Mouse (Mus musculus) C2C12 (cell line): ENCODE data around the gene 4930539E08Rik.

Experiments used
- CEBPB ChIP-seq: IDR thresholded peaks from one replicate; pipeline ENCODE4 v1.6.1; 2011; ENCODE audit warnings: low read depth, mild to moderate bottlenecking, control low read depth, moderate library complexity
- CTCF ChIP-seq: IDR thresholded peaks from one replicate; pipeline ENCODE4 v1.5.1; 2011; ENCODE audit not compliant: control insufficient read depth, insufficient read depth, insufficient read length
- MYOD1 ChIP-seq: IDR thresholded peaks from one replicate; pipeline ENCODE4 v1.6.1; 2011; ENCODE audit warnings: low read depth; ENCODE audit not compliant: control insufficient read depth, insufficient read length
- MYOG ChIP-seq: IDR thresholded peaks from one replicate; pipeline ENCODE4 v1.6.1; 2011; ENCODE audit not compliant: control insufficient read depth, insufficient read length; ENCODE audit errors: extremely low read depth
- USF1 ChIP-seq: IDR thresholded peaks from one replicate; pipeline ENCODE4 v1.6.1; 2011; ENCODE audit warnings: low read depth, mild to moderate bottlenecking, control low read depth, moderate library complexity

GRCm38 (mm10) chr17:28960597-28960996 lies 45.5 kb upstream of the 4930539E08Rik start:
- TF ChIP-seq CTCF (no peak), MYOG (no peak), USF1 (no peak), MYOD1 (no peak), CEBPB (no peak)
